Mouse (Mus musculus) midbrain, embryonic 11.5 days (tissue): ENCODE measurements around the gene Akap13. TPM values are rescaled to one million over a fixed set of nuclear protein-coding genes. Genes with fewer than 3 reads are reported as not detected.
"Not testable (repeated sequence)": the region's sequence is repeated elsewhere in the genome, so short reads cannot be mapped to it uniquely, and the experiment has no call there.

Experiments used
- ATAC-seq: fragments of 200-750 bp; cut with Nextera tagmentation; 2 replicates; pipeline ENCODE4 v1.8.0; 2017; ENCODE audit warnings: moderate TSS enrichment, moderate library complexity; ENCODE audit not compliant: low FRiP score
- DNase-seq: peaks from one replicate; pipeline ENCODE4 v3.0.0; 2015; ENCODE audit warnings: low spot score; ENCODE audit errors: missing footprints
- H3K27ac ChIP-seq: fragments of 300-500 bp; sonication (generic); 2 replicates; pipeline ENCODE4 v1.5.1; 2014; ENCODE audit warnings: low read depth, low read length
- H3K27me3 ChIP-seq: fragments of 300-500 bp; sonication (generic); 2 replicates; pipeline ENCODE4 v1.6.1; 2014; ENCODE audit warnings: mild to moderate bottlenecking, low read length, moderate library complexity, mixed read lengths; ENCODE audit not compliant: control insufficient read depth, insufficient read depth
- H3K36me3 ChIP-seq: fragments of 300-500 bp; sonication (generic); 2 replicates; pipeline ENCODE4 v1.6.1; 2014; ENCODE audit warnings: mild to moderate bottlenecking, low read length, moderate library complexity, mixed read lengths; ENCODE audit not compliant: control insufficient read depth, insufficient read depth
- H3K4me1 ChIP-seq: fragments of 300-500 bp; sonication (generic); 2 replicates; pipeline ENCODE4 v1.6.1; 2014; ENCODE audit warnings: low read length; ENCODE audit not compliant: control insufficient read depth, insufficient read depth
- H3K4me2 ChIP-seq: fragments of 300-500 bp; sonication (generic); 2 replicates; pipeline ENCODE4 v1.6.1; 2014; ENCODE audit warnings: mild to moderate bottlenecking, moderate library complexity
- H3K4me3 ChIP-seq: fragments of 300-500 bp; sonication (generic); 2 replicates; pipeline ENCODE4 v1.5.1; 2014; ENCODE audit warnings: low read depth, low read length
- H3K9ac ChIP-seq: fragments of 300-500 bp; sonication (generic); 2 replicates; pipeline ENCODE4 v1.6.1; 2014; ENCODE audit warnings: low read length
- H3K9me3 ChIP-seq: fragments of 300-500 bp; sonication (generic); 2 replicates; pipeline ENCODE4 v1.6.1; 2016; ENCODE audit warnings: low read length; ENCODE audit not compliant: control insufficient read depth
- WGBS: fragments of 180-500 bp; shearing (Covaris S2); extraction: QIAGEN DNeasy Blood & Tissue Kit; methylation state at CpG from one replicate; pipeline ENCODE4 v1.1.7; 2014; 5-methylcytosine and 5-hydroxymethylcytosine counted together
- polyA plus RNA-seq: library from polyadenylated mRNA; unstranded; fragments of >200 nt; fragmentation: Nextera tagmentation; extraction: Ambion mirVana; gene quantifications from 2 replicates; pipeline ENCODE4 v1.2.1, GENCODE M21; 2014

The Akap13 gene
- polyA plus RNA-seq, 1 experiment from 2014 or later: 24.3 TPM

DNA sequence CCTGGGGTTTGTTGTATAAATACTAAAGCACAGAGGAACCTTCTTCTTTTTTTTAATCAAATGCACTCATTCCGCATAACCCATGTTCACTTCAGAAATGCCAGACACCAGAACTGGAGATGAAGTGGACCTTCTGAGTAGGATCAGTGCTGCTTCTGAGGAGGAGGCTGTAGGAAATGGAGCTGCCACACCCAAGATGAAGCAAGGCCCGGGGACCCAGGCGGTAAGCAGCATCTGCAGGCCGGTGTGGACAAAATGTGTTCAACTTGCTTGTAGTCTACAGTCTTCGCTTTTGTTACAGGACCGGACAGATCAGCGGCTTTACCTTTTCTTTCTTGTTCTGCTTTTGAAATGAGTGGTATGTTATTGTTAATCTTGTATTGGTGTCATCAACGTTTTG is 159.5 kb downstream of the Akap13 start:
- WGBS: 89% methylated on average over 8 of the region's 8 CpGs

DNA sequence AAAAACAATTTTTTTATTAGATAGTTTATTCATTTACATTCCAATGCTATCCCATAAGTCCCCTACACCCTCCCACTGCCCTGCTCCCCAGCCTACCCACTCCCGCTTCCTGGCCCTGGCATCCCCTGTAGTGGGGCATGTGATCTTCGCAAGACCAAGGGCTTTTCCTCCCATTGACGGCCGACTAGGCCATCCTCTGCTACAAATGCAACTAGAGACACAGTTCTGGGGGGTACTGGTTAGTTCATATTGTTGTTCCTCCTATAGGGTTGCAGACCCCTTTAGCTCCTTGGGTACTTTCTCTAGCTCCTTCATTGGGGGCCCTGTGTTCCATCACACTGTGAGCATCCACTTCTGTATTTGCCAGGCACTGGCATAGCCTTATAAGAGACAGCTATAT is 161.9 kb downstream of the Akap13 start:
- H3K4me1 ChIP-seq, H3K36me3 ChIP-seq, H3K27me3 ChIP-seq, H3K9ac ChIP-seq, ATAC-seq, H3K4me2 ChIP-seq, H3K4me3 ChIP-seq, H3K27ac ChIP-seq, DNase-seq, H3K9me3 ChIP-seq: not testable (repeated sequence)
- 90% methylated on average over 4 of the region's 4 CpGs for WGBS

More for the DNA sequence above, 159.5 kb downstream of the Akap13 start:
- Histone ChIP-seq H3K4me3 (no peak overlapping the region), H3K9ac (no peak overlapping the region), H3K27ac (no peak overlapping the region), H3K9me3 (no peaks in the 10 kb centered on the region), H3K4me2 (no peak overlapping the region), H3K27me3 (no peaks in the 10 kb centered on the region), H3K36me3 (0 out of 2 replicates have a peak, but pooled peaks cover 3% of the 10 kb centered on the region), H3K4me1 (no peaks in the 10 kb centered on the region)
- ATAC-seq (no peak), DNase-seq (no peak)

DNA sequence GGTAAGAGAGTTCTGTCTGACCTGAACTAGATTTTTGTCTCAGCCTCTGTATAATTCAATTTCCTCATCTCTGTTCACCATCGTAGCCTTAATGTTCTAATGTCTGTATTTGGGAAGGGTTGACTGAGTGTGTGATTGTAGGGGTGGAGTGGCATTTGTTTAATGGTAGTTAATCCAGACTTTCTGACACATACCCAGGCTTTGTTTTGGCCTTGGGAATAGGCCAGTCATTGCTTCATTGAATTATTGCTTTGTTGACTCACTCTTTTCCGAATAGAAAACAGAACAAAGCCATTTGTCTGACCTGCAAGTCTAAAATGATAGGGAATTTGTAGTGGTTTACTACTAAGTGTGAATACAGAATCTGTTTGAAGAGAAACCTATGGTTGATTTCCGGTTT is 163.4 kb downstream of the Akap13 start:
- DNase-seq: no peak
- H3K27me3 ChIP-seq: no peaks in the 10 kb centered on the region
- no peak overlapping the region for H3K4me2 ChIP-seq
- H3K9ac ChIP-seq: no peak overlapping the region
- H3K4me1 ChIP-seq: no peaks in the 10 kb centered on the region
- WGBS: 90% methylated on average over 3 of the region's 3 CpGs
- H3K4me3 ChIP-seq: no peak overlapping the region
- H3K27ac ChIP-seq: no peak overlapping the region
- no peak for ATAC-seq
- no peaks in the 10 kb centered on the region for H3K9me3 ChIP-seq
- no peaks in the 10 kb centered on the region for H3K36me3 ChIP-seq

DNA sequence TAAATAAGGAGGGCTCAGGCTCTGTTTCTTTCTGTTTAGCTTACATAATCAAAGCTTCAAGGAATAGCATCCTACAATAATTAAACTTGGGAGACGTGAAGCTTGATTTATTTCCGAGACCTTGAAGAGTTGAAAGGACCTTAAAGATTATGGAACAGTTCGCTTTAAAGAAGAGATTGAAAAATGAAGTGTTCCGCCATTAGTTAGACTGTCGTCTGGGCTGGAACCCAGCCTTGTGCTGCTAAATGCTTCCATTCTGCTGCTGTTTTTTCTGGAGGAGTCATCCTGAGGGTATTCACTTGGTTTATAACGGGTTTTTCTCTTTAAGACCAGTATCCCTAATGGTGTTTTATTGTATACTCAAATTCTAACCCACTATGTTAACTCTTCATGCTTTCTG is 164.5 kb downstream of the Akap13 start:
- Histone ChIP-seq H3K4me2 (no peak overlapping the region), H3K27ac (no peak overlapping the region), H3K36me3 (no peaks in the 10 kb centered on the region), H3K4me1 (no peaks in the 10 kb centered on the region), H3K9me3 (no peaks in the 10 kb centered on the region), H3K27me3 (no peaks in the 10 kb centered on the region), H3K9ac (no peak overlapping the region), H3K4me3 (no peak overlapping the region)
- no peak for ATAC-seq
- 89% methylated on average over 6 of the region's 6 CpGs for WGBS
- no peak for DNase-seq

DNA sequence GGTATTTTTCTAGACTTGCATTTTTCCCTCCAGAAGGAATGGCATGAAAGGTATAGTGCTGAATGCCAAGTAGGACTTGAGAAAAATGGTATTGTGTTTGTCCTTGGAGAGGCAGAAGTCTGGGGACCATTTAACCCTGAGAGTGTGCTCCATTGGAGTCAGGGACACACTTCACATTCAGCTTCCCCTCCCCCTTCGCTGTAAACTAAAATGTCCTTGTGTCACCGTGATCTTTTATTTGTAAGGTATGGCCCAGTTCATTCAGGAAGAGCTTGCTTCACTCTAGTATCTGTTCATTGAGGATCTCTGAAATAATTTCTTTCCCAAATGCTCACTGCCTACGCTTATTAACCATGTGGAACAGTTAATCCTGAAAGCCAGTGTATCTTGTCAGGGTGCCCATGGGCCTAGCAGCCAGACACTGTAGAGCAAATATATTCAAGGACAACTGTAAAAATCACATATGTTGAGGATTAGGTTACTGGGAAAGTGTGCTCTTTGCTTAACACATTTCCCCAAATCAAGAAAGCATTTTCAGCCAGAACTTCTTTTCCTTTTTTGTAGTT is 165.1 kb downstream of the Akap13 start:
- Histone ChIP-seq H3K9me3 (no peaks in the 10 kb centered on the region), H3K4me1 (no peaks in the 10 kb centered on the region), H3K36me3 (no peaks in the 10 kb centered on the region; the same call in 1 of the 2 replicates), H3K4me2 (no peak overlapping the region), H3K9ac (no peak overlapping the region), H3K4me3 (no peak overlapping the region), H3K27ac (no peak overlapping the region), H3K27me3 (no peaks in the 10 kb centered on the region)
- no peak for DNase-seq
- no peak for ATAC-seq
- 88% methylated on average over 3 of the region's 3 CpGs for WGBS

DNA sequence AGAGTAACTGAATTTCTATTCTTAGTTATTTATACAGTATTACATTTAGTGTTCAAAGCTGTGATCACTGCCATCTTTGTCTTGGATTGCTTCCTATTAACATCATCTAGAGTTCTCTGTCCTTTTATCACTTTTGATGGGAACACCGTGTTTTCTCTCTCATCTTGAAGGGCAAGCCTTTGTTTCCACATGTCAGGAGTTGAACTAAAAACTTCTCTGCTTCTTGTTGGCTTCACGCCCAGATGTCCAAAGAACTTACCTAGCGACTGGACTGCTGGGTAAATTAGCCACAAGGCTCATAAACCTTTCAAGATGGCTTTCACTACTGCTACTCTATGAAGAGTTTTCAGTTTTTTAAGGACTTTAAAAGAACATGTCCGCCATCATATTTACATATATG is 165.6 kb downstream of the Akap13 start:
- DNase-seq (no peak), ATAC-seq (no peak)
- Histone ChIP-seq H3K27ac (no peak overlapping the region), H3K4me1 (no peaks in the 10 kb centered on the region), H3K9me3 (no peaks in the 10 kb centered on the region), H3K27me3 (no peaks in the 10 kb centered on the region), H3K4me2 (no peak overlapping the region), H3K36me3 (no peaks in the 10 kb centered on the region; the same call in 1 of the 2 replicates), H3K9ac (no peak overlapping the region), H3K4me3 (no peak overlapping the region)
- WGBS: 92% methylated on average over 4 of the region's 4 CpGs

DNA sequence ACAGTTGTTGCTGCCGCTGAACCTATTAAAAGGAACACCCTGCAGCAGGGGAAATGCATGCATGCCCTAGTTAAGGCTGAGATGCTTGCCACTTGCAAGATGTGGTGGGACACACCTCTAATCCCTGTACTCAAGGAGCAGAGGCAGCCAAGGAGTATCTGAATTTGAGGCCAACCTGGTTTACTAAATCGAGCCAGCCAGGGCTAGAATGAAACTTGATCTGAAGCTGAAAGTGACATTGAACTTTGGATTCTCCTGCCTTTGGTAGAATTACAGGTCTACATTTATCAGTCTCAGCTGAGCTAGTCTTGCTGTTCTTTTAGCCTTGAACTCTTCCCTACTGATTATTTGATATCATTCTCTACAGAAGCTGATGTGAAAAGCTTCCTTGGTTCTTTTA is 172.5 kb downstream of the Akap13 start:
- DNase-seq (no peak), ATAC-seq (no peak)
- H3K27ac ChIP-seq: no peak overlapping the region
- WGBS: 86% methylated on average over 2 of the region's 2 CpGs
- H3K9me3 ChIP-seq: no peaks in the 10 kb centered on the region
- no peak overlapping the region for H3K4me2 ChIP-seq
- H3K36me3 ChIP-seq: no peaks in the 10 kb centered on the region; the same call in 1 of the 2 replicates
- H3K4me1 ChIP-seq: no peaks in the 10 kb centered on the region
- no peak overlapping the region for H3K4me3 ChIP-seq
- no peaks in the 10 kb centered on the region for H3K27me3 ChIP-seq
- no peak overlapping the region for H3K9ac ChIP-seq

DNA sequence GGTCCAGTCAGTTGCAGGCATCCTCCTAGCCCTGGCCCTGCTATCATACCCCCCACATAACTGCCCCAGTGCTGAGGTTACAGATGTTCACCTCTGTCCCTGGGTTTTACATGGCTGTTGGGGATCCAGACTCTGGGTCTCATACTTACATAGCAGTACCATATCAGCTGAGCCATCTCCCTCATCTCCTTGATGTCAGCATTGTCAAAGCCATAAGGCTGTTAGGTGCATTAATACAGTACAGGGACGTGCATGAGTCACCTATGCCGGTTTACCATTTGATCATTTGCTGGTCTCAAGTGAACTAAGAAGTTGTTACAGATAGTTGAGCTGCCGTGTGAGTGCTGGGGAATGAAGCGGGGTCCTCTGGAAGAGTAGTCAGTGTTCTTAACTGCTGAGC is 174.3 kb downstream of the Akap13 start:
- no peak overlapping the region for H3K9ac ChIP-seq
- no peaks in the 10 kb centered on the region; the same call in 1 of the 2 replicates for H3K36me3 ChIP-seq
- no peak for ATAC-seq
- no peak overlapping the region for H3K4me3 ChIP-seq
- H3K4me1 ChIP-seq: 0 out of 2 replicates have a peak, but pooled peaks cover 4% of the 10 kb centered on the region
- WGBS: 90% methylated on average over 4 of the region's 4 CpGs
- H3K27me3 ChIP-seq: no peaks in the 10 kb centered on the region
- no peaks in the 10 kb centered on the region for H3K9me3 ChIP-seq
- no peak for DNase-seq
- H3K4me2 ChIP-seq: no peak overlapping the region
- no peak overlapping the region for H3K27ac ChIP-seq

DNA sequence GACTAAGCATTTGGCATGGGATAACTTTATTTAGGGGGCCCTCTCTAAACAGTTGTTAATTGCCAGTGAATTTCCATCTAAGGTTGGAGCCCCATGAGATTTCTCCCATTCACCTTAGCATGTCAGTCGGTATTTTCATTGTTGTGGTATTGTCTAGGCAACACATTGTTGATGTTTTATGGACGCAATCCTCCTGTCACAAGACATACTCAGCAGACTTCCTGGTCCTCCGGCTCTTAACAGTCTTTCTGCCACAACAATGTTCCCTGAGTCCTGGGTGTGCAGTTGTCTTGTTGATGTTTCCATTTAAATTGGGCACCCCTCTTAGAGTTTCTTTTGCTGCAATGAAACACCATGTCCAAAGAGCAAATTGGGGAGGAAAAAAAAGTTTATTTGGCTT is 177.6 kb downstream of the Akap13 start:
- Histone ChIP-seq H3K4me2 (no peak overlapping the region), H3K36me3 (no peaks in the 10 kb centered on the region), H3K9me3 (no peaks in the 10 kb centered on the region), H3K27me3 (no peaks in the 10 kb centered on the region), H3K9ac (no peak overlapping the region), H3K4me3 (no peak overlapping the region), H3K4me1 (0 out of 2 replicates have a peak, but pooled peaks cover 4% of the 10 kb centered on the region), H3K27ac (no peak overlapping the region)
- WGBS: 71% methylated on average over 3 of the region's 3 CpGs
- DNase-seq (no peak), ATAC-seq (no peak)
